Mouse (Mus musculus): ENCODE data around the gene Amz1.

DNA sequence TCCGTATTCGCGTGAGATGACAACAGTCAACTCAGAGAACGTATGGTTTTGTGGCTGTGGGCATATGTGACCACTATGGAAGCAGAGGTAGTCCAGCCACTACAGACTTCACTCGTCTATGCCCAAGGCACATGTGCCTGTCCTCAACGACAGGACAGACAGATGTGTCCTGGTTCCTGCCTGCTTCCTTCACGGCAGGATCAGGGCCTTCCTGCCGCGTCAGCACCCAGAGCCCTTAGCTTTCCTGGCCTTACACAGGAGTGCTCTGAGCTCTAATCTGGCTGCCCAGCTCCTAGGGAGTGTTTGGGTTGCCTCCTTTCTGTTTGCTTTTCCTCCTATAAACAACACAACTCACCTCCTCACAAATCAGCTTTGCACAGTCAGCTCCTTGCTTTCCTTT lies 53.0 kb downstream of the Amz1 start:
- TF ChIP-seq TAL1 (IDR thresholded peaks at IDR 0.05; ENCODE audit: low read length) (no peak), GATA1 (IDR thresholded peaks at IDR 0.05; ENCODE audit: low read length) (no peak)
